Mouse (Mus musculus): Measurements from ENCODE around the gene Tmsb15l. TPM values are rescaled to one million over a fixed set of nuclear protein-coding genes. Genes with fewer than 3 reads are reported as not detected.

Gene Tmsb15l
- total RNA-seq, 1 experiment from 2014 or later, result 3.4 TPM

Other genes starting within 250 kb of the Tmsb15l start
- gene Morf4l2, start 233.2 kb downstream of the Tmsb15l start, total RNA-seq (2017), result 185 to 216 TPM (median 197 TPM) in 3 replicates
- gene Glra4, start 196.7 kb downstream of the Tmsb15l start, total RNA-seq (2017), result not detected in 3 replicates
- gene Plp1, start 154.2 kb downstream of the Tmsb15l start, total RNA-seq (2017), result 0.75 to 3.2 TPM (median 1.3 TPM) in 3 replicates
- not detected in 3 replicates for gene Rab9b, start 108.1 kb downstream of the Tmsb15l start, total RNA-seq (2017)
- not detected in 3 replicates for gene H2bfm, start 49.5 kb downstream of the Tmsb15l start, total RNA-seq (2017)
- 4.2 TPM in 1 of 3 replicates, not detected in the others for gene Tmsb15b2, start 1.4 kb downstream of the Tmsb15l start, total RNA-seq (2017)
- 13.1 to 21.8 TPM (median 16.5 TPM) in 3 replicates for gene Tmsb15b1, start within 50 bp of the Tmsb15l start, total RNA-seq (2017)
- 1.5 to 16.1 TPM (median 3.5 TPM) in 3 replicates for gene Zcchc18, start 16.3 kb upstream of the Tmsb15l start, total RNA-seq (2017)
- gene Slc25a53, start 61.4 kb upstream of the Tmsb15l start, total RNA-seq (2017), result 8.0 to 25.4 TPM (median 13.1 TPM) in 3 replicates
- gene Fam199x, start 72.7 kb upstream of the Tmsb15l start, total RNA-seq (2017), result 11.5 to 12.2 TPM (median 11.8 TPM) in 3 replicates
- gene Esx1, start 145.2 kb upstream of the Tmsb15l start, total RNA-seq (2017), result not detected in 3 replicates